Mouse (Mus musculus) kidney, postnatal 36 days (tissue): ENCODE measurements around the gene Cacna1e.

Experiments
- DNase-seq, 2 experiments: peaks; one replicate each; pipeline ENCODE4 v3.0.0; 2021 to 2022; ENCODE audit warnings: mixed read lengths in 2 of 2

Cacna1e gene

DNA sequence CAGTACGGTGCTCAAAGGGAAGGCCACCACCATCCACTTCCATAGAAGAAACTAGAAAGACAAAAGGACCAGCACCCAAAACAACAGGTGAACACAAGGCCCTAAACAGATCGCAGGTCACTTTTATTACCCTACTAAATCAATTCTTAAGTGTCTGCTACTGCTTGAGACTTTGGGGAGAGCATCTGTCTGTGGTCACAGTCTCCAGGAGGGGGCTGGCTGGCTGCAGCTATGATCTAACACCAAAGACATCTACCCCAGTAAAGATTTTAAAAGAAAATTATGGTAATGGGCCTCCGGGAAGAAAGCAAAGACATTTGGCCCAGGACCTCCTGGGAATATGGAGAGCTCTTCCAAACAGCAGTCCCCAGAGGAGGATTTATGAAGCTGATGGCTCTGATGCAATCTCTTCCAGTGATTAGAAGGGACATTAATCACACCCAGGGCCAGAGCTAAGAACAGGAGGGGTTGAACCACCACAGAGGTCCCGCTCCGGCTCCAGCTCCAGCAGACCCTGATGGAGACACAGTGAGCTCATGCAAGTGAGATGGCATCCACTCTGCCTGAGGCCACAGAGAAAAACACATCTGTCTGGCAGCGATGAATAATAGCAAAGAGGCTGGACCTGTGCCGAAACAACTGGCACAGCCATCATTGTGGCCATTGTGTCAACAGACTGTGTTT lies 178.3 kb downstream of the Cacna1e start:
- DNase-seq: no peak

DNA sequence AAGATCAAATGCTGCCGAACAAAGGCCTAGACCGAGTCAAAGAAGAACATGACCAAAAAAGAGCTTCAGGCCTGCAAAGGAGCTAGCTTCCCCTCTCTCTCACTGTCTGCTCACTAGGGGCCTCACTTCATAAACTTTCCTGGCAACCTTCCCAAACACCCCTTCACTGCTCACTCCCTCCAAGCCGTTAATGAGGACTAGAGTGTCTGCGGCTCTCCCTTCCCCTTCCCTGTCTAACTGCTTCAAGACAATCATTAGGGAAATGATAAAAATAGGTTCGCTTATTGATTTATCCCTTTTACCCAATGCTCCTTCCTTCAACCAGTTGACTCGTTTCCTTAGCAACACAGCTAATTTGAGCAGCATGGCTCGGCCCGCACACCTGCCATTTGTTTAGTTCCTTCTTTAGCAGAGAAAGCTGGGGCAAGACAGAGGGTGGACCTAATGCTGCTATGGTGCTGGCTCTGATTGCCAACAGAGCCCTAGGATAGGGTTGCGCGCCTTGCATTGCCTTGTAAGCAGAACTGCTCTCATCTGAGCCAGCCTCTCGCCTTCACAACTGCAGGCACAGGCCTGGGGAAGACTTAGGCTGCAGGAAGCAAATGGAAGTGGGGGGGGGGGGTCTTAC lies 179.6 kb downstream of the Cacna1e start:
- DNase-seq: no peak

DNA sequence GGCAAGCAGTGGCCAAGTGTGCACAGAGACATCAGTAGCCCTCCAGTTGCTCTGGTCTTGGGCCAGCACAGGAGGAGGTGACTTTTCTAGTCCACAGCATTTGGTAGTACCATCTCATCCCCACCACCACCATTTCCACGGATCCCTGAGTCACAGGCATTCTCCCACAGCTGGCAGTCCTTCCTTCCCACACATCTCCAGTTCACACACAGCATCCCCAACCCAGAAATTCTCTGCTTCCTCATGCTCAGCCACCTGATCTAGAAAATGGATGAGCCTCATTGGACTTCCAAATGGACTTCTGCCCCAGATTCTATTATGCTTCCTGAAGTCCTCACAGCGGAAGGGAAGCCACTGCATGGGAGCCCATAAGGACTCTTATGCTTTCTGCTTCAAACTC lies 181.7 kb downstream of the Cacna1e start:
- DNase-seq: no peak

DNA sequence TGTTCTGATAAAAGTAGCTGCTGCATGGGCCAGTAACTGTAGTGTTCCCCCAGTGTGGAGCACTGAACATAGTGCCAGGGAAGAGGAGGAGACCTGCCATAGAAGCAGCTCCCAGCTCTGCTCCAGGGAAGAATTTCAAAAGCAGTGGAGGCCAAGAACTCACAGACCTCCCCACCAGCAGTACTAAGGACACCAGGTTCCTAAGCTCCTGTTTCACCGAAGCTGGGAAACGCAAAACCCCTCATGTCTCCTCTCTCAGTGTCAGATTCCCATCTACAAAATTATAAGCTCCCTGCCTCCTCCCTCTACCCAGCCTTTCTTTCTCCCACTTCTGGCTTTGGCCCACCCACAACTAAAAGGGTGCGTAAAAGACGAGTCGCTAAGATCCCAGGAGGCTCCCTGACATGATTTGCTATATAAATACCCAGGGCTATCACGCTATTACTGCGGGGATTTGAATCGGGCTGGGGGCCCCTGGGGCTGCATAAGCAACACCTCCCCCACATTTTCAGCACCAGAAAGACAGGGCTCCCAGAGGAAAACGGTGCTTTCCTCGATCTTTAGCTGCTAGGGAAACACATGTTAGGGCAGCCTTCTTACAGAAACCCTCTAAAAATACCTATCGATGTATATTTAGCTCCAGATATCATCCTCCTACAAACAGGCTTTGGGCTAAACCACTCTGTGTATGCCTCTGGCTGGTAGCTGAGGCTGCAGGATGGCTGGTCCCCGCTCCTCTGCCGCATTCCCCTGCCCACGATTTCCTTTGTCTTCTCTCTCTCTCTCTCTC lies 195.2 kb downstream of the Cacna1e start:
- DNase-seq: no peak

DNA sequence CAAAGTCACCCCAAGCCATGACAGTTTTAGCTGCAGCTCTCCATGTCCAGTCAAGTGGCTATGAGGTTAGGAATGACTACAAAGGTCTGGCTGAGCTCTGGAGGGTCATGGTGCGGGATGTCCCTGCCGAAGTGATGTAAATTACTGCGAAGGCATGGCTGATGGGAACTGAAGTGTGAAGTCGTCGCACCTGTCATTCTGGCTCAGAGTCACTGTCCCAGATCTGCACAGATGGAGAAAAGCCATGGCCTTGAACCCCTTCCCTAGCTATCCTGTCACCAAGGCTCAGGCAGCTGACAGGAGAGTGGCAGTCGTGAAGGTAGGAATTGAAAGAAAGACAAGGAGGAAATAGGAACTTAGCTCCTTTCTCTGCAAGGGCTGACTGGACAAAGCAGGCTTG lies 197.4 kb downstream of the Cacna1e start:
- DNase-seq: no peak

DNA sequence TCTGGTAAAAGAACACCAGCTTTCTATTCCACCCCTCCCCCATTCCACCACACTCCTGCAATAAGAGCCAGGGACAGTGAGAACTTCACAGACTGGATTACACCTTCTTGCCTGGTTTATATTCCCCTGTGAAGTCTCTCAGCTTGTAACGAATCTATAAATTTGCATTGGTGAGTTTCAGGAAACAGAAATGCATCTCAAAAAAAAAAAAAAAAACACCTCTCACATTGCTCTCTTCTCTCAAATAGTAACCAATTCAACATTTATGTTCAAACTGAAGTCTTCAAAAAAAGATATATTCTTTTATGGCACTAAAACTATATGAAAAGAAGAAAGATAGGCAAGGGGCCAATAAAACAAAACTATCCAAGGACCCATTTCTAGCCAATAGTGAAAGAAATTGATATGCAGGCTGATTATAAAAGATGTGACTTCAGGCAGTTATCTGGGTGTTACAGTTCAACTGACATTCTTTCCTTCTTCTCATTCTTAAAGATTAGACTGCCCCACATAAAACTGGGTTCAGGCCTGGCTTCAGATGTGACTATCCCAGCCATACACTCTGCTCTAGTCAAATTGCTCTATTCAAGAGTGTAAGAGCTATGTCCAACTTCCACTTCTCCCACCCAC lies 200.7 kb downstream of the Cacna1e start:
- DNase-seq: no peak

DNA sequence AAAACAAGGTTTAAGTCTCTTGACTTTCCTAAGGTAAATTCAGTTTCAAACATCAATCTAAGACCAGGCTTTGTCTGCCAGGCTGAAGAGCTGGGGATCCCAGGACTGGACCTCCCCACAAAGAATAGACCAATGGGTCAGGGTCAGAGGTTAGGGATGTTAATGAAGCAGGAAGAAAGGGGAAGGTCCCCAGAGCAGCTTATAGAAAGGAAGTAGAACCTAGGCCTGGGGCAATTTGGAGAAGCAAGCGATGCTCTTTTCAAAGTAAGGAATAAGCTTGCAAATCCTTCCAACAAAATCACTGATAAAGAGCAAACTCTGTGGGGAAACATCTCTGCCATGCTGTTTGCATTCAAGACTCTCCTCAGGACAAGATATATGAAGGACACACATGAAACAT lies 205.3 kb downstream of the Cacna1e start:
- no peak for DNase-seq

DNA sequence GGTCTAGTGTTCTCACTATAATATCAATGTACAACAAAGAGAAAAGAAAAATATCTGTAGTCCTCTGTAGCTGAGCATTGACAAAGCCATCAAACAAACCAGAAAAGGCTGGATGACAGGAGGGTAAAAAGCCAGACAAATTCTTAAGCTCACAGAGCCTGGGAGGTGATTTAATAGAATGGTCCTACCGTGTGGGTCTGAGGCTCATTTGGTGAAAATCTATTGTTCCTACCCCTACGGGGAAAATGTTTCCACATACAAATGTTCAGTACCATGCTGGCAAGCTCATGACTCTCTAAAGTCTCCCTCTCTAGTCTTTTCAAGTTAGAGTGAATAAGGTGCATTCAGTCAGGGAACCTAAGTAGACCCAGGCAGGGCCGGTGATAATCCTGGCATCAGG lies 206.2 kb downstream of the Cacna1e start:
- no peak for DNase-seq

DNA sequence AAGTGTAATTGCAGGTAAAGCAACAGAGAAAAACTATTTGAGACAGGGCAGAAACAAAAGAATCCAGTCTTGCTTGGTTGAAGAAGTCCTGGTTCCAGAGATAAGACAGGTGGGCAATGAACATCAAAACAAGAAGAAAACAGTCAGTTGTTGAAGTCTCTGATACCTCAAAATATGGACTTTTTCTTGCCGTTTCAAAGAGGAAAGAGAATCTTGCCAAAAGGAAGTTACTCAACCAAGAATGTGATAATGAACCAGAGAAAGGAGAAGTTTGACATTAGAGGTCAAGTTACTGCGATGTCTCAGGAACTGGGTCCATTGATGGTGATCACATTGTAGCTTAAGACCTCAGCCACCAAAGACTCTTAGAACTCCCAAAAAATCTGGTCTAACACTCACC lies 206.6 kb downstream of the Cacna1e start:
- no peak for DNase-seq

DNA sequence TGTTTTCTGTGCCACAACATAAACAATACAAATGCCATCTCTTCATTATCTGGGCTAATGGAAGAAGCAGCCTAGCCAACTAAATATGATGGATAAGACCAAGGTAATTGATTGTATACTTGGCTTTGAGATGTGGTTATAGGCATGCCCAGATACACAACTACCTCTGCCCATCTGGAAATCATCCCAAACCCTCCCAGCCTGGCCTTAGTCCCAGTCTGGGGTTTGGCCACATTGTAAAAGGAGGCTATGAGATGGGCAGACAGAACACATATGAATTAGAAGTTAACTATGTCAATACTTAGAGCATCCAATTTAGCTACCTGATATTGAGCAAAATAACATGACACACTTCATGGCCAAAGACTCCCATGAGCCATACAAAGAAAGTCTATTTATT lies 220.6 kb downstream of the Cacna1e start:
- no peak for DNase-seq

DNA sequence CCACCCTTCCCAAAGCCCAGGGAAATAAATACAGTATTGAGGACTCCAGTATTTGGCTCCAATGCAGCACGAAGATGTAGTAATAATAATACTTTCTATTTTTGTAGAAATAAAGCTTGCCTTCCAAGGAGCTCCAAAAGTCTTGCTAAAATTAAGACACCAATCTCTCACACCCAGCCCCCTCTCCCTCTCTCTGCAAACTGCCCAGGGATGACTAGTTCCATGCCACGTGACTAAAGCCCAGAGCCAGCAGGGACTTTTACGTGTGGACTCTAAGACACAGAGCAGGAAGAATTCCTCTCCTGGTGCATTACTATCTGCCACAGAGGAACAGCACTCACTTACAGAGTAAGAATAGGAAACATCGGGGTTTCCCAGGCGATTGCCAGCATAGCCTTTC lies 222.3 kb downstream of the Cacna1e start:
- no peak for DNase-seq

DNA sequence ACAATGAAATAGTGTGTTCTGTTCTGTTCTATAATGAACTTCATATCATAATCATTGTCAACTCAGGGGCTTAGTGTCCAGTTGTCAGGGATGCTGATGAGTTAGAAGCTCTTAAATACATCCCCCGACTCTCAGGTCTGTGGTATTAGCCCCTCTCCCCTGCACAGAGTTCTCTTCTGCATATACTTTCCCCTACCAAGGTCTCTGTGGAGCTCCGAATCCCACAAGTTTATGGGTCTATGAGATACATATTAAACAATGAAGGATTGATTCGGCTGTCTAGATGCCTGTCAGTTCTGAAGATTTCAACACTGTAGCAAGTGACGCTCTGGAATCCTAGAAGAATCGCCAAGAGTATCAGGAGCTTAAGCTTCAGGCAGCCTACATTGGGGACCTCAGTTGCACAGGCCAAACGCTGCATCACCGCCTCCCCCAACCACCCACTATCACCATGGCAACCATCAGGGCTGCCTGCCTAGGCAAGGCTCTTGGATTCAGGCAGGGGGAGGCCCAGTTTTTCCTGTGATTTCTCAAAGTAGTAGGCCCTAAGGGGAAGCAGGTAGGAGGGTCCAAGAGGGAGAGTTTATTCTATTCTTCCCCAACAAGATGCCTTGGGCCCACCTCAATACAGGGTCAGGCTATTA lies 223.0 kb downstream of the Cacna1e start:
- no peak for DNase-seq

DNA sequence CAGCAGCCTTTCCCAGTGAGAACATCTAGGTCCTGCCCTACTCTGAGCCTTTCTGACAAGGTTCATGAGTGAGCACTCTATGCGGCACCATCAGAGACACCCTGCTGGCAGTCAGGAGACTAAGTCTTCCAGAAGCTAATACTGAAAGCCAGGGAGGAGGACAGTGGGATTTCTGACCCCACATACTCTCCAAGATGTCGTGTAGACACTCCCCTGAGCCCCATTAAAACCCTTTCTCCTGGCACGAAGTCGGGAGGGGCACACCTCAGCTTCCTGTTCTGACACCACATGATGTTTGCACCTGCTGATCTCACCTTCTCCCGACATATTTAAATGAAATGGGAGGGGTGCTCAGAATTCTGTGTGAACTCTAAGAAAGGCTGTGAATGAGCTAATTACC lies 226.9 kb downstream of the Cacna1e start:
- DNase-seq: no peak

DNA sequence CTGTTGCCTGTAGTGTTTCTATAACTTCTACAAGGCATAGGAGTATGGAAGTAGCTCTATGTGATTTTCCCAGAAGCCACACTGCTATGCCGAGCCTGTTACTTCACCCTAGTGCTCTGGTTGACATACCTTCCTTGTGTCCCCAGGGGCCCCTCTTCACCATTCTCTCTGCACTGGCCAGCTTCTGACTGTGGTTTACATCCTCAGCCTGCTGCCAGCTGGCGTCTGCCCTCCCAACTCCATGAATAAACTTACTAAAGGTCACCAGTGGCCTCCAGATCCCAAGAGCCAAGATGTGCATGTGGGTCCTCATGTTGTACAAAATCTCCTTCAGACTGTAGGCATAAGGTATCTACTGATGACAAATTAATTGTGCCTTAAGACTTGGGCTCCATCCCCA lies 230.3 kb downstream of the Cacna1e start:
- no peak for DNase-seq

DNA sequence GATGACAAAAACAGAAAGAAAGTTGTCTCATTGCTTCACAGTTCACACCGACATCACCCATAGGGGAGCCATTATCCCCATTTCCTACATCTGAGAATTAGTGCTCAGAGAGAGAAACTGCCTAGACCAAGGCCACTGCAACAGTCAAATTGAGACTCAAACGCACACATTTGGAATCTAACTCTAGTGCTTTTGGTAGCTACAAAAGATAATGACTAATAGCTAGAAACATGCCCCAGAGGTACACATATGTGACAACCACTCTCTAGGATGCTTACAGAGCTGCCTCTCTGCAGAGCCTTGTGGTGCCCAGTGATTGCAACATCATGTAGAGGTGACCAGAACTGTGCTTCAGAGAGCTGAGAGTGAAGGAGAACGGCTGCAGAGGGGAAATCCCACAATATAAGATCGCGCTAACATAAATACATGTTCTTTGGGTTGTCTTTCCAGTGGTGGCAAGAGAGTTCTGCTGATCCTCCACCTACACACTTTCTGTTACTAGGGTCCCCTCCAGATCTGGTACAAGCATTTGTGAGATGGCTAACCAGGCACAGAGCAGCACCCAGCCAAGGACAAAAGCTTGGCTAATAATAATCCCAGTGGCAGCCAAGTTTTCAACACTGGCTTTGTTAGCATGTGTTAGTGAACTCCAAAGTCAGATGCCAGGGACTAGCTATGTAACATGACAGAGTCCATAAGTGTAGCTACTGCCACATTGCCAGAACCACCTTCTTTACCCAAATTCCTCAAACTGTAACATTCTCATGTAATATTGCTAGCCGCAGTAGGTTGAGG lies 237.9 kb downstream of the Cacna1e start:
- DNase-seq: no peak

DNA sequence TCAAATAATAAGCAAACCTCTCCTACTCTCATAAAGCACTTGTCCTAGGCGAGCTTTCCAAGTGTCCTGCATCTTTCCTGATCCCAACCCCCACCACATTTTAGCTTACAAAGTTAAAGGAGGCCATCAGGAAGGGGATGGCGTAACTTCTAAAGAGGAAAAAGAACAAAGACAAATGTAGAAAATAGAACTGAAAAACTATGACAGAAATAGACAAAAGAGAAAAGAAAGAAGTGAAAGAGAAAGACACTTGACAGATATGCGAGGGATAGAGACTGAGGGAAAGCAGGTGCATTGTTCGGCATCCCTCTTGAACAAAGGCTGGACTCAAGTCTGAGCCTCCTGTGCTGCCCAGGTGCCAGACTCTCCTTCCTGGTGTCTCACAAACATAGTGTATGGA lies 246.5 kb downstream of the Cacna1e start:
- no peak for DNase-seq

DNA sequence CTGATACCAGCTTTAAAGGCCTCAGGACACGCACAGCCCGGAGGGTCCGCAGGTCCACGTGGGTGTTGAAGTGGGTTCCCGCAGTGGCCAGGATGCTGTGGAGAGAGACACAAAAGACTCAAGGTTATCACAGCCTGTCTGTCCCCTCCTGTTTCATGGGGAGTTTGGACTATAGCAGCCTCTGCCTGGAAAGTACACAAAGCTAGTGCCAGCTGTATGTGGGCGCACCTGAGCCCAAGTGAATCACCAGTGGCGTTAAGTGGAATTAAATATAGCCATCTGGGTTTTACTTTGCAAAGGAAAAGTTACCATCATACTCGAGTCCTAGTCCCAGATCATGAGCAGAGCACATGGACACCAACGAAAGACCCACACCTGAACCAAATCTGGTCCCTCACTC lies 248.5 kb downstream of the Cacna1e start:
- DNase-seq: no peak

DNA sequence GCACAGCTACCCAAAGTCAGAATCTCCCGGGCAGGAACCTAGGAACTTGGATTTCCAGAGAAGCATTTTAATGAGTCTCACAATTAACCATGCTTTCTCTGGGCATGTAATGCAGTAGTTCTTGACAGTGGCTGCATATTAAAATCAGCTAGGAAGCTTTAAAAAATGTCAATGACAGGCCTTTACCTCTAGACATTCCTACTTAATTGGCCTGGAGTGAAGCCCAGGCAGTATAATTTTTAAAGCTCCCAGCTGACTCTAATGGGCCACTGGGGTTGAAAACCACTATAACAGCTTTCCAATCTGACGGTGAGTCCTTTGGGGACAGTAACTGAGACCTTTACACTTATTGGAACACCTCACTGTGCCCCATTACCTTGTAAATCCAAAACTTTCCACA lies 251.4 kb downstream of the Cacna1e start:
- no peak for DNase-seq

DNA sequence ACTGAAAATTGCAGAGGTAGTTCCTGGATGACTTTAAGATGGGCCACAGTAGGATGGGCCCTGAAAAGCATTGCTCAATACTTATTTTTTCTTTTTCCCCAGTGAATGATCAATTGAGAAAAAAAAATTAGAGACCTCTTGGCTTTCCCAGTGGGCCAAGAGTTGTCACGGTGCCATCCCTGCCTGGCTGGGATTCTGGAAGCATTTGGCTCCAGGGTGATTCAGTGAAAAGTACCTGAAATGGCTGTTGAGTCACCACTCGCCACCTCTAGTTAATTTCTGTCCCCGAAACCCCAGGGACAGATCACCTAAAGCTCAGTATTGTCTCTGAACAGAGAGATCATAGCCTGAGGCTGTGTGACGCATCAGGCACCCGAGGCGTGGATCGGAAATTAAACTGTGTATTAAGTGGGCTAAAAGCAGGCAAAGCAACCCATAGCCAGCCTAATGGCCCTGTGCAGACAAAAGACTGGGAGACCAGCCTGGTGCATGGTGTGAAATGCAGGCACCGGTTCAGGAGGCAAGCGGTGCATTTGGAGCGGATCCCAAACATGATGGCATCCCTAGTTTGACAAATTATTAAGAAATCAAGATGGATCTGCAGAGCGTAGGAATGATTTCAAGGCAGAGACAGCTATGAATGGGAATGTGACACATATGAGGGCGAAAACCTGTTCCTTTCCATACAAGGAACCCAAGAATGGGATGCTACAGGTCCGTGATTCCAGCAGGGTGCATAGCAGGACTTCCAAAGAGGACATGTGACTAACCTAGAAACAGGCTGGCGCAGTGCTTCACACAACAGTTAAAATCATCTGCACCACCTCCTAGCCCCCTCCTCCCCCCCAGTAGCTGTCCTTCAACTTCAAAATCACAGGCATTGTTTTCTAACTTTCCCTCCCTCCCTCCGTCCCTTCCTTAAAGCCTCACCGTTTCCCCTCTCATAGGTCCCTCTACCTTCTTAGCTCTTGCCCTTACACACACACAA lies 261.3 kb downstream of the Cacna1e start:
- no peak for DNase-seq

DNA sequence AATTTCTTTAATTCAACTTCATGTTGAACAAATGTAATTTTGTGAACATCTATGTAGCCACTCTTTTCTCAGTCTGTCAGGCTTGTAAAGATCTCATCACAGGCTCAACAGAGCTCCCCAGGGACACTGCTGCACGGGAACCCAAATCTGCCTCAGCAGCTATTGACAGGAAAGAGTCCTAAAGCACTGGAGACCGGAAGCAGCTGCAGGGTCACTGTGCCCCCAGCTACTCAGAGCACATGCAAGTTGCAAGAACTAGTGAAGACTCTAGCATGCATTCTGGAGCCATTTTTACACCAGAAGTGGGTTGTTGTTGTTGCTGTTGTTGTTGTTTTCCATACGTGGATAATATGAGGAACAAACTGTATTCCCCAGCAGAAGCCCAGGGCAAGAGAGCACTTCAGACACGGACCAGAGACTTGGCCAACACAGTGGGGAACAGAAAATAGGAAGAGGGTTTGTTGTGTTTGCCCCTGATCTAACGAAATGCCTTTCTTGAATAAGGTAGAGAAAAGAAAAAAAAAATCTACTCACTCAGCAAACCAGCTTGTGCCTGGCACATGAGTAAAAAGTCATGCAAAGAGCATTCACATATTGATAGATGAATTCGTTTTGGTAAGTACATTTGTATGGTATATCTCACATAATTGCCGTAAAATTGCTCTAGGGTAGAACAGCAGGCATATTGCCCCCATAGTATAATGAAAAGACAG lies 266.4 kb downstream of the Cacna1e start:
- no peak for DNase-seq
